Mouse (Mus musculus) forebrain, embryonic 16.5 days (tissue): ENCODE results near the gene Bcdin3d. TPM values are rescaled to one million over a fixed set of nuclear protein-coding genes. Genes with fewer than 3 reads are reported as not detected.
A peak's percentile ranks its signal among the peaks of the same experiment; 100 is the strongest.

Experiments used
- ATAC-seq: fragments of 200-750 bp; cut with Nextera tagmentation; 2 replicates; pipeline ENCODE4 v1.8.0; 2017; ENCODE audit warnings: mild to moderate bottlenecking, moderate library complexity
- H3K27ac ChIP-seq: fragments of 300-500 bp; sonication (generic); 2 replicates; pipeline ENCODE4 v1.5.1; 2014; ENCODE audit warnings: low read length, control low read depth
- H3K27me3 ChIP-seq: fragments of 300-500 bp; sonication (generic); replicated peaks from 2 replicates; pipeline ENCODE4 v1.6.1; 2014; ENCODE audit warnings: low read length; ENCODE audit not compliant: control insufficient read depth, insufficient read depth
- H3K36me3 ChIP-seq: fragments of 300-500 bp; sonication (generic); 2 replicates; pipeline ENCODE4 v1.6.1; 2014; ENCODE audit not compliant: control insufficient read depth, insufficient read depth
- H3K4me1 ChIP-seq: fragments of 300-500 bp; sonication (generic); replicated peaks from 2 replicates; pipeline ENCODE4 v1.6.1; 2014; ENCODE audit warnings: low read length; ENCODE audit not compliant: control insufficient read depth, insufficient read depth
- H3K4me2 ChIP-seq: fragments of 300-500 bp; sonication (generic); 2 replicates; pipeline ENCODE4 v1.6.1; 2014; ENCODE audit warnings: mild to moderate bottlenecking, low read length, control low read depth
- H3K4me3 ChIP-seq: fragments of 300-500 bp; sonication (generic); replicated peaks from 2 replicates; pipeline ENCODE4 v1.5.1; 2014; ENCODE audit warnings: mild to moderate bottlenecking, low read length, control low read depth
- H3K9ac ChIP-seq: fragments of 300-500 bp; sonication (generic); replicated peaks from 2 replicates; pipeline ENCODE4 v1.6.1; 2014; ENCODE audit warnings: low read depth, low read length, control low read depth
- H3K9me3 ChIP-seq: fragments of 300-500 bp; sonication (generic); 2 replicates; pipeline ENCODE4 v1.6.1; 2016; ENCODE audit warnings: low read length; ENCODE audit not compliant: control insufficient read depth
- WGBS: fragments of 180-500 bp; shearing (Covaris S2); extraction: QIAGEN DNeasy Blood & Tissue Kit; methylation state at CpG from one replicate; pipeline ENCODE4 v1.1.7; 2014; 5-methylcytosine and 5-hydroxymethylcytosine counted together
- polyA plus RNA-seq: library from polyadenylated mRNA; unstranded; fragments of >200 nt; fragmentation: Nextera tagmentation; extraction: Ambion mirVana; gene quantifications from 2 replicates; pipeline ENCODE4 v1.2.1, GENCODE M21; 2015

Gene Bcdin3d
- polyA plus RNA-seq, 1 experiment from 2014 or later, result 24.4 TPM

GRCm38 (mm10) chr15:99421152-99421551 lies 53.4 kb downstream of the Bcdin3d start:
- ATAC-seq, result no peak
- Histone ChIP-seq H3K4me1 (peaks cover 11% of the 10 kb centered on the region), H3K27me3 (no peaks in the 10 kb centered on the region), H3K27ac (peak overlapping the region; percentile 73), H3K9ac (no peak overlapping the region), H3K9me3 (no peaks in the 10 kb centered on the region), H3K4me2 (no peak overlapping the region), H3K36me3 (peaks cover 4% of the 10 kb centered on the region; the same call in 1 of the 2 replicates), H3K4me3 (no peak overlapping the region)
- 85% methylated on average over 9 of the region's 9 CpGs for WGBS

GRCm38 (mm10) chr15:99420521-99421014 lies 54.0 kb downstream of the Bcdin3d start:
- Histone ChIP-seq H3K27me3 (no peaks in the 10 kb centered on the region), H3K9ac (no peak overlapping the region), H3K4me2 (peak overlapping the region; percentile 5; the same call in 1 of the 2 replicates), H3K4me1 (peaks cover 11% of the 10 kb centered on the region), H3K4me3 (no peak overlapping the region), H3K36me3 (peaks cover 4% of the 10 kb centered on the region; the same call in 1 of the 2 replicates), H3K27ac (peak overlapping the region; percentile 73), H3K9me3 (no peaks in the 10 kb centered on the region)
- 3% methylated on average over 12 of the region's 12 CpGs for WGBS
- ATAC-seq, result peak; percentile 61

DNA sequence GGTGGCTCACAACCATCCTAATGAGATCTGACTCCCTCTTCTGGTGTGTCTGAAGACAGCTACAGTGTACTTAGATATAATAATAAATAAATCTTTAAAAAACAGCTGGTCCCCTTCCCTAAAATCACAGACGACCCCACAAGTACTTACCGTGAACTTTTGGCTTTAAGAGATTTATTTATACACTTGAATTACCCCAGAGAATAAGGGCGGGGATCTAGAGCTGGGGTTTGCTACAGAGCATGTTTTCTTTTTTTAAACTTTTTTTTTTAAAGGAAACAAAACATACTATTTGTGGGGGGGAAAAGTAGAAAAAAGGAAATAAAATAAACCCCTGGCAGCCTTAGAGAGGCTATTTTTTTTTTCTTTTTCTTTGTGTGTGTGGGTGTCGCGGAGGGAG lies 54.4 kb downstream of the Bcdin3d start:
- Histone ChIP-seq H3K9me3 (no peaks in the 10 kb centered on the region), H3K9ac (no peak overlapping the region), H3K27ac (peak overlapping the region; percentile 73; the same call in 1 of the 2 replicates), H3K4me3 (no peak overlapping the region), H3K4me2 (no peak overlapping the region), H3K4me1 (peaks cover 11% of the 10 kb centered on the region), H3K27me3 (no peaks in the 10 kb centered on the region), H3K36me3 (peaks cover 2% of the 10 kb centered on the region; the same call in 1 of the 2 replicates)
- 12% methylated on average over 5 of the region's 5 CpGs for WGBS
- no peak for ATAC-seq

Other genes starting within 250 kb of the Bcdin3d start
- gene Kcnh3, start 249.9 kb downstream of the Bcdin3d start, polyA plus RNA-seq, result 4.5 and 5.6 TPM in 2 replicates
- 207 and 220 TPM in 2 replicates for gene Mcrs1, start 222.8 kb downstream of the Bcdin3d start, polyA plus RNA-seq
- gene Prpf40b, start 179.6 kb downstream of the Bcdin3d start, polyA plus RNA-seq, result 111 and 129 TPM in 2 replicates
- gene Fam186b, start 178.8 kb downstream of the Bcdin3d start, polyA plus RNA-seq, result 0.42 and 0.50 TPM in 2 replicates
- 8.7 and 10.3 TPM in 2 replicates for gene Fmnl3, start 104.2 kb downstream of the Bcdin3d start, polyA plus RNA-seq
- gene Tmbim6, start 81.8 kb downstream of the Bcdin3d start, polyA plus RNA-seq, result 273 and 295 TPM in 2 replicates
- gene Nckap5l, start 17.0 kb downstream of the Bcdin3d start, polyA plus RNA-seq, result 12.5 and 12.7 TPM in 2 replicates
- gene Faim2, start 53.4 kb upstream of the Bcdin3d start, polyA plus RNA-seq, result 20.8 and 29.8 TPM in 2 replicates
- gene Aqp2, start 104.3 kb upstream of the Bcdin3d start, polyA plus RNA-seq, result 0.17 TPM in 1 of 2 replicates, not detected in the other
- gene Aqp5, start 116.1 kb upstream of the Bcdin3d start, polyA plus RNA-seq, result 0.40 and 0.86 TPM in 2 replicates
- gene Aqp6, start 126.7 kb upstream of the Bcdin3d start, polyA plus RNA-seq, result not detected in 2 replicates
- gene Racgap1, start 176.9 kb upstream of the Bcdin3d start, polyA plus RNA-seq, result 94.4 and 113 TPM in 2 replicates
- gene Asic1, start 195.6 kb upstream of the Bcdin3d start, polyA plus RNA-seq, result 26.2 and 37.4 TPM in 2 replicates
- 111 and 116 TPM in 2 replicates for gene Smarcd1, start 227.4 kb upstream of the Bcdin3d start, polyA plus RNA-seq
- gene Gm17349, start 230.8 kb upstream of the Bcdin3d start, polyA plus RNA-seq, result not detected in 2 replicates
- gene Gpd1, start 242.8 kb upstream of the Bcdin3d start, polyA plus RNA-seq, result 2.4 and 2.9 TPM in 2 replicates